Mouse (Mus musculus) kidney, adult 2 months (tissue): ENCODE results near the gene Sox12.

Experiments used
- CTCF ChIP-seq: fragments of 200-500 bp; conservative IDR thresholded peaks from 2 replicates; pipeline ENCODE4 v1.5.1; 2011; ENCODE audit warnings: low read depth, mild to moderate bottlenecking, control low read depth, low read length, moderate library complexity, mixed read lengths; ENCODE audit not compliant: insufficient read depth, insufficient read length
- POLR2A ChIP-seq: fragments of 200-500 bp; IDR thresholded peaks from one replicate; pipeline ENCODE4 v1.6.1; 2011; ENCODE audit warnings: low read depth, low read length, control low read depth

DNA sequence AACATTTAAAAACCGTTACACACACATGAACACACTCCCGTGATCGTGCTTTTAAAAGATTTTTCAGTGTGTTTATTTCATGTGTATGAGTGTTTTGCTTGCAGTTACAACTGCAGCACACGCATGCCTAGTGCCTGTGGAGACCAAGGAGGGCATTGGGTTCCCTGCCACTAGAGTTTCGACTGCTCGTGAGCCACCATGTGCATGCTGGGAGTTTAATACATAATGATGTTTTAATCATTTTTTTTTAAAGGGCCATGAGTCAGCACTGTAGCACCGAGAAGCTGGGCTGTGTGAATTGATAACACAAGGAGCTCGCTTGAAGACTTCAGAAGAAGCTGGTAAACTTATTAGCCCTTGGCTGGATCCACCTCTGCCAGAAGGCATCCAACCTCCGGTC, 24.3 kb downstream of the Sox12 start:
- TF ChIP-seq POLR2A (no peak), CTCF (no peak)
